Mouse (Mus musculus) spleen, postnatal 4 days (tissue): ENCODE measurements around the gene Mrpl22.
"Not testable (repeated sequence)": the region's sequence is repeated elsewhere in the genome, so short reads cannot be mapped to it uniquely, and the experiment has no call there.

Experiments used
- DNase-seq, 2 experiments: peaks; one replicate each; pipeline ENCODE4 v3.0.0; 2022; ENCODE audit warnings: low spot score in 2 of 2

Gene Mrpl22

GRCm38 (mm10) chr11:58180756-58181155 lies 9.3 kb downstream of the Mrpl22 start:
- DNase-seq = no peak

GRCm38 (mm10) chr11:58183579-58183978 lies 12.1 kb downstream of the Mrpl22 start:
- DNase-seq = no peak

GRCm38 (mm10) chr11:58189675-58190074 lies 18.2 kb downstream of the Mrpl22 start:
- DNase-seq = no peak

DNA sequence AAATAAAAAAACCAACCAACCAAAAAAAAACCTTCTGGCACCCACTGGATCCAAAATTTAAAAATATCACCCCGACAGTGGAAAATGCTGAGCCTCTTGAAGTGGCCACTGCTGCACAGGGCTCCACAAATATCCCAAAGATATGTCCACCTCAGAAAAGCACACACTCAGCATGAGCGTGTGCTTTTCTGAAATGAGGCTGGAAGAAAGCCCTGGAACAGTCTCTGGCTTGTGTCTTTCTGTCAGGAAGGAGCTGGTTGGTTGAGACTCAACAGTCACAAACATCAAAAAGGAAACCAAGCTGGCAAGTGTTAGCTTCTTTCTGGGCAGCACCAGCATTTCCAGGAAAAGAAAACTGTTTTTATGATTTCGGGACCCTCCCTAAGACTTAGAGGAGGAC lies 21.9 kb downstream of the Mrpl22 start:
- no peak for DNase-seq

GRCm38 (mm10) chr11:58193860-58194520 lies 22.5 kb downstream of the Mrpl22 start:
- DNase-seq = no peak

DNA sequence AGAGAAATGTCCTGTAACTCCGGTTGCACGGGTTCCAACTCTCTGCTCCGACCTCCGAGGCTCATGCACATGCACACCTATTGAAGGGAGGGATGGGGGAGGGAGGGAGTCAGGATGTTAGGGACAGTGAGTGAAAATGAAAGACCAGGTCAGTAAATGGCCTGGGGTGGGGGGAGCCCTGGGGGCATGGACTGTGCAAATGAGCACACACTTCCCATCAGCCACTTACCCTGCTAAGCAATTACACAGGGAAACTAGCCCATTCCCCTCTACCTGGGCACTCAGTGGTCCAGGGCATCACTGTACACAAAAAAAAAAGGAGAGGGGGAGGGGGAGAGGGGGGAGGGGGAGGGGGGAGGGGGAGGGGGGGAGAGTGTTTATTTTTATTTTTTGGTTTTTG lies 27.2 kb downstream of the Mrpl22 start:
- DNase-seq = no peak

DNA sequence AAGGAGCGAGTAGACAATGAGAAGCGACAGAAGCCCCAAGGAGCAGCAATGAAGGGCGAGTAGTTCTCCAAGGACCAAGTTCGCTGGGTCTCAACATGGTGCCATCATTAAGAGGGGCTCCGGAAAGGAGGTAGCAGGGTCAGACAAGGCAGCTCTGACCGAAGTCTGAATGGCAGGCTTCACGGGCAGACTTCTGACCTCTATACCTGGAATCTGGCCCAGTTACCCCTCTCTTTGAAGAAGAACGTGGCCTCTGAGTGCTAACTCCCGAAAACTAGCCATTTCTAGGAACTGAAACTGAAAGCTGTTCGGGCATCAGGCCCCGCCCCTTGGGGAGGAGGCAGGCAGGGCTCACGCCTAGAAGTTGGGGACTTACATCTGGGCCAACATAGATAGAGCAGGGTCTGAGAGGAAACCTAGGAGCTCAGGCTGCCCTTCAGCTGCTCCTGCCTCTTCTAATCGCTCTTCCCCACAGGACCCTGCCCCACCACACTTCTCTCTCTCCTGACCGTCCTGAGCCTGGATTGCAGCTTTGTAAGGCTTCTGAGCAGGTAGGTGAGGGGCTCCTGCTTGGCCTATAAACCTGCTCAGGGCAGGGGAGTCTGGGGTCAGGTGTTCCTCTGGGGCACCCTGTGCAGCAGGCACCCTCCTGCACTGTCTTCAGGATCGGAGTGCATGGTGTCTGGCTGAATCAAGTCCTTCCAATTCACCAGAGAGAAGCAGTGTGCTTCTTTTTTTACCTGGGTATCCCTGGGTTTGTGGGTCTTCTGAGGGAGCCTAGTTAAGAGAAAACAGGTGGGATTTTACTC lies 28.0 kb downstream of the Mrpl22 start, which contains the start of the genes Igtp and Irgm2:
TSS of gene Igtp (plus strand) at position 328 of the 809 bp plus-strand sequence.
TSS of gene Irgm2 (plus strand) at position 390 of the 809 bp plus-strand sequence.
- peak; percentile 87 to 89 for DNase-seq

- no peak for DNase-seq
These were observed 28.8 kb downstream of the Mrpl22 start for GRCm38 (mm10) chr11:58200226-58200625.

DNA sequence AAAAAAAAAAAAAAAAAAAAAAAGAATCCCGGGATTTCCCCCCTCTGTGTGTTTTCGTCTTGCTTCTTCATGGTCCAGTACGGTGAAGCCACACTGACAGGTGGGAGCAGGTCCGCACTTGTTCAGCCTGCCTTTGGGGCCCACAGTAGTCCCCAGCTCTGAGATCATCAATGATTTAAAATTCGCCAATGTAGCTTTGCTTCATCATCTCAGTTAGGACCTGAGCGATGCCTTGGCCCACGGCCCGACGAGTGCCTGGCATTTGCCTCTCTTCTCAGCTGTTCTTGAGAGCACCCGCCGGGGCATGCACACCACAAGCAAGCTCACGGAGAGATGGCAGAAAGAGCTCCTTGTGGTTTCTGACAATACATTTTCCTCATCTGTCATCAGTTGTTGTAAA lies 29.6 kb downstream of the Mrpl22 start:
- DNase-seq = no peak

- no peak for DNase-seq
These were observed 38.9 kb downstream of the Mrpl22 start for GRCm38 (mm10) chr11:58210321-58210886.

DNA sequence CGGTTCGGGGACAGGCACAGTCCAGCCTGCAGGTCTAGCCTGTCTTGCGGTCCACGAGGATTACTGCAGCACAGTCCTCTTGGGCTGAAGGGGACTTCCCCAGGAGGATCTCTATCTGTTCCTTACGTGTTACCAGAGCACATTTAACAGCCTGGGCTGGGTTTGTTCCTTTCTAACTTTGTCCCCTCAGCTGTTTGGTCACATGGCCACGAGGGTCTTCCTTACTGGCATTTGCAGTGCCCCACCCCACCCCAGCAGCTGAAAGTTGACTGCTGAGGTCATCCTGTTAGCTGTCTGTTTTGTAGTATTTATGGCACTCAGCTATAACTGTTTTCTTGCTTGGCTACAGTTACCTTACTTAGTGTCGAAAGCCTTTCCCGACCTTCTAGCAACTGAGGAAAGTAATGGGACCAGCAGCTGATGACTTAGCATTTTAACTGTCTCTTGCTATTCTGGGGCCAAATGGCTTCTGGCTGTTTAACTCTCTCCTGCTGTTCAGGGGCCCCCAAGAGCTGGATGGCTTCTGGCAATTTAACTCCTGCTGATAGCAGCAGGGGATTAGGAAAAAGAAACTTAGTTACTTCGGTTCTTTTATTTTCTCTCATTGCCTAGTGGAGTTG lies 39.7 kb downstream of the Mrpl22 start:
- no peak for DNase-seq

DNA sequence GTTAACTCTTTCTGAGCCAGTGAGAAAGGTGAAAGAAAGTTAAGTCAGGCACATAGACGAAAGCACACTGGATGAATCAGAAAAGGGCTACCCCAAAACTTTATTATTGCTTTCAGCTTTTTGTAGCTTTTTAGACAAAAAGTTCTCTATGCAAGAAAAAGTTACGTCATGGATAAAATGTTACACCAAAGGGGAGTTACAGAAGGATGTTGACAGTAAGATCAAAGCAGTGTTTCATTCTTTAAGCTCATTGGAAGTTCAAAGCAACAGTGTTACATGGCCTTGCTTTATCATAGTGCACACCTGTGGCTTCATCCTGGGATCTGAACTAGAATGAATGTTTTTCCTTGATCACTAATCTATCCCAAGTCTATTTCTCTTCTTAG lies 40.2 kb downstream of the Mrpl22 start:
- no peak for DNase-seq

GRCm38 (mm10) chr11:58213673-58214342 lies 42.3 kb downstream of the Mrpl22 start:
- no peak for DNase-seq

GRCm38 (mm10) chr11:58214391-58215048 lies 43.1 kb downstream of the Mrpl22 start:
- peak; percentile 89 to 91 for DNase-seq

- DNase-seq = not testable (repeated sequence)
These were observed 43.6 kb downstream of the Mrpl22 start for GRCm38 (mm10) chr11:58215049-58215430.

GRCm38 (mm10) chr11:58215814-58216213 lies 44.4 kb downstream of the Mrpl22 start:
- no peak for DNase-seq

GRCm38 (mm10) chr11:58216823-58217222 lies 45.4 kb downstream of the Mrpl22 start:
- no peak for DNase-seq

- DNase-seq = no peak
These were observed 52.3 kb downstream of the Mrpl22 start for GRCm38 (mm10) chr11:58223751-58224150.

DNA sequence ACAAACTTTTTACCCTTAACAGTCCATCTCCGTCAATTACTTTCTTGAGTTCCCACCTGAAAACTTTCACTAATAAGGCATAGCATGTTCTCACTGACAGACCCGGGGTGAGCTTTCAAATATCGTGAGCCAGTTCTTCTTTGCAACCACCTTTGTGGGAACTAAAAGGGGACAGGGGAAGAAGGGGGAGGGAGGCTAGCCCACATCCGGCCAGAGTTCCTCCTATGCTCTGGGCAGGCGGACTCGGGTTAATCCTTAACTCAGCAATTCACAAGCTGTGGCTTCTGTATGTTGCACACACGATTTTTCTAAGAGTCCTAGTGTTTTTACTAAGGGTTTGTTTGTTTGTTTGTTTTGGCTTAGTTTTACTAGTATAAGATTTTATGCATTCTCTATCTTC lies 52.9 kb downstream of the Mrpl22 start:
- DNase-seq = peak; percentile 52 to 74

DNA sequence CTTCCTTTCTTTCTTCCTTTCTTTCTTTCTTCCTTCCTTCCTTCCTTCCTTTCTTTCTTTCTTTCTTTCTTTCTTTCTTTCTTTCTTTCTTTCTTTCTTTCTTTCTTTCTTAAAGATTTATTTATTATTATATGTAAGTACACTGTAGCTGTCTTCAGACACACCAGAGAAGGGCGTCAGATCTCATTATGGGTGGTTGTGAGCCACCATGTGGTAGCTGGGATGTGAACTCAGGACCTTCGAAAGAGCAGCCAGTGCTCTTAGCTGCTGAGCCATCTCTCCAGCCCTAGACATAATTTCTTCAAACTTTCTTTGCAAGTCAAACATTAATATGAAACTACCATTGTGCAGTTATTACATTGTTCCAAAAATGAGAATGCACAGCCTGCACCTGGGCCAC lies 53.4 kb downstream of the Mrpl22 start:
- not testable (repeated sequence) for DNase-seq

GRCm38 (mm10) chr11:58225655-58226054 lies 54.2 kb downstream of the Mrpl22 start:
- DNase-seq = peak; percentile 60 to 87
